Mouse (Mus musculus) thymus, adult 2 months (tissue): ENCODE results near the gene Faah.

Experiments
- CTCF ChIP-seq: fragments of 200-500 bp; IDR thresholded peaks from 2 replicates; pipeline ENCODE4 v1.5.1; 2012; ENCODE audit warnings: mild to moderate bottlenecking, control low read depth, low read length, moderate library complexity, borderline replicate concordance; ENCODE audit not compliant: control insufficient read depth, poor library complexity, insufficient read depth; ENCODE audit errors: extremely low read depth
- POLR2A ChIP-seq: fragments of 200-500 bp; IDR thresholded peaks from 2 replicates; pipeline ENCODE4 v1.6.1; 2012; ENCODE audit warnings: mild to moderate bottlenecking, low read length, control low read depth, moderate library complexity; ENCODE audit not compliant: control insufficient read depth, poor library complexity, insufficient read depth; ENCODE audit errors: extremely low read depth

DNA sequence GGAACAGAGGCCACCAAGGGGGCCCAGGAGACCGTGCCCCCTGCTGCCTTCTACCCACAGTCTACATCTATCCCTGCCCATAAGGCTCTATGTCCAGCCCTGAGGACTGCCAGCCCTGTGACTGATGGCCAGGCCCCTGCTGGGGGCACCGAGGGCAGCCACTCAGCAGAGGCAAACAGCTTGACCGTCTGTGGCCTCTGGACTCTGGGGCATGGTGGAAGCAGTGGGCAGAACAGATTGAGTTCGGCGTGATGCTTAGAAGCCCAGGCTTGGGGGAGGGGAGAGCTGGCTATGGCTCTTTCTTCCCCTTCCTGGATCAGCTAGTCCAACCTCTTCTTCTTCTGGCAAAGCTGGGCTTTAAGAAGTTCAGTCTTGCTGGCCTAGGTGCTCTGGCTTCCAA is 64.2 kb downstream of the Faah start:
- TF ChIP-seq CTCF, result no peak
- no peak for TF ChIP-seq POLR2A
